Mouse (Mus musculus) left cerebral cortex, postnatal 4 days (tissue): ENCODE results near the gene Nbeal1. TPM values are rescaled to one million over a fixed set of nuclear protein-coding genes. Genes with fewer than 3 reads are reported as not detected.

Experiments
- DNase-seq: peaks from one replicate; pipeline ENCODE4 v3.0.0-alpha.2; 2022
- intact Hi-C: fragments of 180-260 bp; cut with DNase I; formaldehyde crosslinking; loops from one replicate; pipeline ENCODE4 v1.15.1; 2025
- total RNA-seq, 2 experiments: library from RNA; stranded (reverse); gene quantifications; 2 replicates each; pipeline ENCODE4 v1.2.3; 2021

The Nbeal1 gene
- total RNA-seq, 2 experiments from 2014 or later: 28.2 to 31.4 TPM

DNA sequence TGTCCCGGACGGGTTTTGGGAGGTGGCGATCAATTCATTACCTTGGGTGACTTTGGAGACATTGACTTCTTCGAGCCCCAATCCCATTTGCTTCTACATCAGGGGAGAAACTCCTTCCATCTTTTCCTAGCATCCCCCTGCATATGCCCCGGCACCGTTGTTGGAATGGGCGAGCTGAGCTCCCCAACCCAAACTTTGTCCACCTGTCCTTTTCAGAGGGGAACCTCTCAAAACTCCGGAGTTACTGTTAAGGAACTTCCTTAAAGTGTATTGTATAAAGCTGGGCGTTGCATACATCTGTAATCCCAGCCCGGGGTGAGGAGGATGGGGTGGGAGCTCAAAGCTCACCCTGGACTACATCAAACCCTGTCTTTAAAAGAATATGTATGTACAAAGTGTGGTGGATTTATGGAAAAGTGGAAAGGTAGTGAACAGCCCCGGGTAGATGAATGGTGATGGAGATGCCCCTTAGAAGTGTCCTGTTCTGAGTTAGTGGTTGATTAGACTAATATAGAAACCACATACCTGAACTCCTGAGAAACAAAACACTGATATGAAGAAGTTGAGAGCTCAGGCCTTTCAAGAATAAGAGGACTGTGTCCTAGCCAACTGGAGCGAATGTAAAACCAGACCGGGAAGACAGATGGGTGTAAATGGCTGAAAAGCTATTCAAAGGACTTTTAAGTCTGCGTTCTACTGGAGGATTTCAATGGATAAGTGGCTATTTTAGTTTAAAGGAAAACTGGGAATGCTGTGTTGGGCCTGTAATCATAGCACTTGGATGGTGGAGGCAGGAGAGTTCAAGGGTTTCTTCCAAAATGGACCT is 163.4 kb downstream of the Nbeal1 start:
- no peak for DNase-seq
- intact Hi-C loops: loop anchor here (5.0 kb wide), 1 partner anchor 63 kb away; the partner anchor contains the start of gene Abi2

- intact Hi-C loops: loop anchor here (5.0 kb wide), 1 partner anchor 63 kb away; the partner anchor contains the start of gene Abi2
- DNase-seq: no peak
Observed at GRCm38 (mm10) chr1:60344670-60345069, 164.3 kb downstream of the Nbeal1 start.

- DNase-seq: no peak
- intact Hi-C loops: no loop called here
Observed at GRCm38 (mm10) chr1:60345712-60346111, 165.3 kb downstream of the Nbeal1 start.

DNA sequence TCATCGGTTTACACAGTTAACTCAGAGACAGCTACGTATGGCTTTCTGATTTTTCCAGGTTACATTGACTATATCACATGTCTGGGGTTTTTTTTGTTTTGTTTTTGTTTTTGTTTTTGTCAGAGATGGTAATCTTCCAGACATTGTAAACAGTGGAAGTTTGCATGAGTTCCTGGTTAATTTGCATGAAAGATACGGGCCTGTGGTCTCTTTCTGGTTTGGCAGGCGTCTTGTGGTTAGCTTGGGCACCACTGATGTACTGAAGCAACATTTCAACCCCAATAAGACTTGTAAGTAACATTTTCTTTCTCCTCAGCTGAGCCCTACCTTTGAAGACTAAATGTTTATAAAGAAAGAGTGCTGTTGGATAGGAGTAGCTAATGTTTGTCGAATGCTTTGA is 172.4 kb downstream of the Nbeal1 start:
- intact Hi-C loops: no loop called here
- no peak for DNase-seq

GRCm38 (mm10) chr1:60361626-60362025 is 181.2 kb downstream of the Nbeal1 start:
- no peak for DNase-seq
- intact Hi-C loops: no loop called here

- intact Hi-C loops: no loop called here
- no peak for DNase-seq
Observed at GRCm38 (mm10) chr1:60376556-60376955, 196.2 kb downstream of the Nbeal1 start.

DNA sequence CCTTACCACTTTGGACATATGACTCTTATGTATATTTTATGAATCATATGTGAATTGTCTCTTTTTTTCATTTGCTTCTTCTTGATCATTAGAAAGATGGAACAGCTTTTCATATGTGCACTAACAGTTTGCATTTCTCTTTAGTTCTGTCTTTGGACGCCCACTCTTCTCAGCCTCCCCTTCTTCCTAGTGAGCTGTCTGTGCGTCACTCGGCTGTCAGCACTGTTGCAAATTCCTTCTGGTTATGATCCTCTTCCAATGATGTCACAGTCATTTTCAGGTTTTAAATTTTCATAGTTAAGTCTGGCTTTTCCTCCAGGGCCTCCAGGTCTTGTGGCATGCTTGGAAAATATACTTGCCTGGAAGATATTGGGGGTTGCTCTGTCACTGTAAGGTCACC is 201.5 kb downstream of the Nbeal1 start:
- intact Hi-C loops: no loop called here
- no peak for DNase-seq

Other genes starting within 250 kb of the Nbeal1 start
- 10 to 100 TPM; 49.5 to 54.3 TPM for gene Ica1l, start 137.4 kb upstream of the Nbeal1 start, total RNA-seq
- 10 to 100 TPM; 23.7 to 24.0 TPM for gene Carf, start 82.4 kb upstream of the Nbeal1 start, total RNA-seq
- gene Wdr12, start 82.0 kb upstream of the Nbeal1 start, total RNA-seq: 10 to 100 TPM; 32.0 to 35.7 TPM
- gene Cyp20a1, start 162.7 kb downstream of the Nbeal1 start, total RNA-seq: 10 to 100 TPM; 13.6 to 18.1 TPM
- gene Abi2, start 229.0 kb downstream of the Nbeal1 start, total RNA-seq: 100 to 1,000 TPM; 472 to 486 TPM